Mouse (Mus musculus) adrenal gland, postnatal 36 days (tissue): ENCODE data around the gene Prdm16. TPM values are rescaled to one million over a fixed set of nuclear protein-coding genes. Genes with fewer than 3 reads are reported as not detected.
A peak's percentile ranks its signal among the peaks of the same experiment; 100 is the strongest.

ENCODE experiments used
- DNase-seq, 2 experiments: peaks; one replicate each; pipeline ENCODE4 v3.0.0; 2021; ENCODE audit warnings: mixed read lengths in 1 of 2
- total RNA-seq, 2 experiments: library from RNA; stranded (reverse); gene quantifications; 2 replicates each; pipeline ENCODE4 v1.2.3; 2021

Prdm16 gene
- total RNA-seq, 2 experiments from 2014 or later: 4.2 to 6.4 TPM

DNA sequence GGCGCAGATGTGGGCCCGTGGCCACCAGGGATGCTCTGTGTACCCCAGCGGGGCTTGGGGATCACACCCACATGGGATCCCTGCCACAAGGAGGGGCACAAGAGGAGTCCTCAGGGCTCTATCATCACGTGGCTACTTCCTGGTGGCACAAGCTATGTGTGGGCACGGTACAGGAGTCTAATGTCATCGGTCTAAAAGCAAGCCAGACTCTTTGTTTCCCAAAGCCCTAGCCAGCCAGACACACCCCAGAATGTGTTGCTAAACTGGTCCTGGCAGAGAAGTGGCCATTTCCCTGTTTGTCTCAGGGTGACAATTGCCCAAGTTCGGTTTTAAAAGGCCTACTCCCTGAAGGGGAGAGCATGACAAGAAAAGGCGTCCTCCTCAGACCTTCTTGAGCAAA is 303.4 kb downstream of the Prdm16 start:
- DNase-seq: peak in 1 of 2 experiments; percentile 7

DNA sequence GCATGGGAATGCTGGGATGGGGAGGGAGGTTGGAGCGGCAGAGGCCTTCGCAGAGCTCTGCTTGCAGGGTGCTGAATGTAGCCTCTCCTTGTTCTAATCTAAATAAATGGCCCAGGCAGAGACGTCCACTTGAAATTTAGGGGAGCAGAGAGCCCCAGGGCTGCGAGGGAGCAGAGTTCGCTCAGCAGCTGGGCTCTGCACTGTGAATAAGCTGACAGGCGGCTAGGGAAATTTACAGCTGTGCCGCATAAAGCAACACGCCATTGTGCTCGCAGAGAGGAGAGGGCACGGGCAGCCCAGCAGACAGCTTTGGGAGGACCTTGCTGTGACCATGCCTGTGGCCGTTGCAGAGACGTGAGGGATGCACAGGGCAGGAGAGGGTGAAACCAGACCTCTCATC is 305.4 kb downstream of the Prdm16 start:
- DNase-seq: no peak

DNA sequence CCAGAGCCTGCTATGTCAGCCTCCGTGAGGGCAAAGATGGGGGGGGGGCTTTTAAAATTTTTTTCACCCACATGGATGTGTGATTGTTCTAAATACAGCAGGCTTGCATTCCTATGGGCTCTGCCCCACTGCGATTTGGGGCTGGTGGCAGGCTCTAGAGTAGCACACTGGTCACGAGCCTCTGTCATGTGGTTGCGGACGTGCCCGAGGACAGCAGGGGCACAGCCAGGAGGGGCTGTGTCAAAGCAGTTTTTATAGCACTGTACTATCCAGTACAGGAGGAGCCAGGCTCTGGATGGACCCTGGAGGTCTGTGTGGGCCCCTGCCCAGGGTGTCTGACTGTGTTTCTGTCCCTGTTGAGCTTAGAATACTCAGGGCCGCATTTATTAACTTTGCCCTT is 306.7 kb downstream of the Prdm16 start:
- DNase-seq: no peak

DNA sequence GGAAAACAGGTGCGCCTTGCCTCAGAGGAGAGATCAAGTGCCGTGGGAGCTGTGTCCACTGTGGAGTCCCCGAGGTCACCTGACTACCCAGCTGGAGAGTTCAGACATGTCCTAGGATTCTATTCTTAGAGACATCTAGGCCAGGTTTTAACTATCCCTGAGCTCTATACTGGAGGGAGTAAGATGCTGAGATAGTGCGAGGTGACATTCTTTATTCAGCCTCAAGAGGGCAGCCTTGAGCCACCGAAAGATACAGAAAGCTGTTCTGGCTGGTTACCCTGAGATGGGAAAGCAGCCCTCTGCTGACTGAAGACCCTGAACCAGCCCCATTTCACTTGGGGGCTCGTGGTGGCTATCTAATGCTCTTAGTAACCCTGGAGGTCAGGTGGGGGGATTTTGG is 307.8 kb downstream of the Prdm16 start:
- peak; percentile 52 to 56 for DNase-seq

DNA sequence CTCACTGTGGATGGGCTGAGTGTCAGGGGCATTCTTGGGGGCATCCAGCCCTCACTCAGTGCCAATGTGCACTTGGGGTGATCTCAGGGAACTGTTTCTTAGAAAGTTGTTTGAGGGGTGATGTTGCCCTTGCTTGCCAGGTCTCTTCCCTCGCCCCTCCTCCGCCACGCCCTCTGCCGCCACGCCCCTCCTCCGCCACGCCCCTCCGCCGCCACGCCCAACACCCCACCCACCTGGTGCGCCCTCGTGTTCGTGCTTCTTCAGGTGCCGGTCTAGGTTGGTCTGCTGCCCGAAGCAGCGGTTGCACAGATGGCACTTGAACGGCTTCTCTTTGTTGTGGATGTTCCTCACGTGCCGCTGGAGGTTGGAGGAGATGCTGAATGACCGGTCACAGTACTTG is 308.2 kb downstream of the Prdm16 start:
- no peak for DNase-seq

DNA sequence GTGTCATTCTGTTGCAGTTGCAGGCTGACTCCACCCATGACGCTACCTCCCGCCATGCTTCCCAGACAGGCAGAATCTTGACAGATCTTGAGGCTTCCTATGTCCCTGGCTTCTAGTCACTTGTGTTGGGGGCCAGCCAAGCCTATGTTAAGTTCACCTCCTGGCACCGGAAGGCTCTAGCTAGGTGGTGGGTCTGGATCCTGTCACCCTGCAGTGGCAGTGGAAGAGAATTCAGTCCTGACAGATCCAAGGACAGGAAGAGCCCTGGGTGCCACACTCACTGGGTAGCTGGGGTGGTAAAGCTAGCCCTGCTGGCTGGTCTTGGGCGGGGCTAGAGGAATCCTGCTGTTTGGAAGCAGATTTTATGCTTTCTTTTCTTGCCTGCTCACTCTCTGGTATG is 311.3 kb downstream of the Prdm16 start:
- no peak for DNase-seq

DNA sequence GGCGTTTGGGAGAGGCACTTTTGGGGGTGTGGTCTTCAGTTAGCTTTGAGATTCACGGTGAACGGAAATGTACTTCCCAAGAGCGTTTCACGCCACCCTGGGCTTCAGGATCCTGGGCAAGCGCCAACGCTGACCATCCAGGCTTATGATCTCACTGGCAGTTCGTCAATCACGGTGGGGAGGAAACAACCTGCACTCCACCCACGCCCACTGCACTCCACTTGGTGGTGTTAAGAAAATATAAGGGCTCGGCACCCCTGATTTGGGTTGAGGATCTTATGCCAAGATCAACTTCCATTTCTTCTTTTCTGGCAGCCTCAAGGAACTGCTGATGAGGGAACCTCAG is 323.1 kb downstream of the Prdm16 start:
- DNase-seq: no peak

DNA sequence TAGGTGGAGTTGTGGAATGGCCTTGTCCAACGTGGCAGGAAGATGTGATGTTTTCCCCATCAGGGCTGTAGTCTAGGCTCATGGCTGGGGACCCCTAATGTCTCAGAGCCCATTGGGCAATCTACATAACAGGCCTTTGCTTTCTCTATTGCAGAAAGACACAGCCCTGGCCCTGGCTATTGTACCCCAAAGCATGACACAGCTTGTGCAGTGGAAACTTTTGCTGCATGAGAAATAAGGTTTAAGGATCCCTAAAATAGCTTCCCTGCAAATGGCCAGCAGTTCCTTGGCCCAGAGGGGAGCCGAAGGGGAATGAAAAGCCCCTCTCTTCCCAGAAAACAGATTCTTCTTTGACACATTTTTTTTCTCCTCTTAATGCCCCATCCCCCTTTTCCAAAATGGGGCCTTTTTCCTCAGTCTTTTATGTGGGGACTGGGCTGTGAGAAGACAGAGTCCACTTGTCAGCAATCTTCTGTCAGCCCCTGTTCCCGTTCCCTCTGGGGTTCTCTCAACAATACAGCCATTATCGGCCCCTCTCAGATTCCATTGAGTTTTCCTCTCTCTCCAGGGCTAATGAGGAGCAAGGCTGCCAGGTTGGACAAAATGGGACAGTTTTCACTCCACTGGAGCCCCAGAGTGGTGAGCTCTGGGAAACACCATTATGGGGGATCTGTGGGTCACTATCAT is 323.6 kb downstream of the Prdm16 start:
- DNase-seq: no peak

DNA sequence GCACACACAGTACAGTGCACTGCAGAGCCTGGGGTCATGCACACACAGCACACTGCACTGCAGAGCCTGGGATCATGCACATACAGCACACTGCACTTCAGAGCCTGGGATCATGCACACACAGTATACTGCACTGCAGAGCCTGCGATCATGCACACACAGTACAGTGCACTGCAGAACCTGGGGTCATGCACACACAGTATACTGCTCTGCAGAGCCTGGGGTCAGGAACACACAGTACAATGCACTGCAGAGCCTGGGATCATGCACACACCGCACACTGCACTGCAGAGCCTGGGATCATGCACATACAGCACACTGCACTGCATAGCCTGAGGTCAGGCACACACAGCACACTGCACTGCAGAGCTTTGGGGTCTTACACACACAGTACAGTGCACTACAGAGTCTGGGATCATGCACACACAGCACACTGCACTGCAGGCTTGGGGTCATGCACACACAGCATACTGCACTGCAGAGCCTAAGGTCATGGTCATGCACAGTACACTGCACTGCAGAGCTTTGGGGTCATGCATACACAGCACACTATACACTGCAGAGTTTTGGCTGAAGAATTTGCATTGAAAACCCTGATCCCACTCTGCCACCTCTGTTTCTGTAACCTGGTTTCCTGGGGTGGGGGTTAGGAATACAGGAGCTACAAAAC is 324.4 kb downstream of the Prdm16 start:
- DNase-seq: no peak

DNA sequence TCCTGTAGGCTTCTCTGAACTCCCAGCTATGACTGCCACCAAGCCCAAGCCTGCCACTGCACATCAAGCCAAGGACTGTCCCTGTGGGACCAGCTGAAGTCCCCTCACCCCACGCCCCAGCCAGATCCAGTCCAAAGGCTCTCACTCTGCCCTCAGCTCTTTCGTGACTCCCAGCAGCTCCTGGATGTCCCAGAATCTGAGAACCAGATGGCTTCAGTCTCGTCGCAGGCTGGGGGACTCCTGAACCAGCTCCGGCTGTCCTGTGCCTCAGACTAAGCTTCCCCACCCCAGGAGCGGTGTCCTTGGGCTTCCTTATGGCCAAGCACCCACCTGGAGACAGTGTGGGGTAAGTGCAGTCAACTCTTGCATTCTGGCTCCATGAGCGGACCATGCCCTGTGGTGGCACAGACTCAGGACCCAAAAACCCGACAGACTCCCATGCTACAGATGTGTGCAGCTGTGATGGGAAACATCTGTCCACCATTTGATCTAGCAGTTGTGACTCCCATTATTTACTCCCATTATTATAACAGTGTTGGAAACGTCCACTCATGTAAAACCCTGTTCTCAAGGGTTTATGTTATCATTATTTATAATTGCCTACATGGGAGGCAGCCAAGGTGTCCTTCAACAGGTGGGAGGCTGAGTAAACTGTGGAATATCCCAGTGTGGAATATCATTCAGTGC is 326.0 kb downstream of the Prdm16 start:
- DNase-seq: no peak

DNA sequence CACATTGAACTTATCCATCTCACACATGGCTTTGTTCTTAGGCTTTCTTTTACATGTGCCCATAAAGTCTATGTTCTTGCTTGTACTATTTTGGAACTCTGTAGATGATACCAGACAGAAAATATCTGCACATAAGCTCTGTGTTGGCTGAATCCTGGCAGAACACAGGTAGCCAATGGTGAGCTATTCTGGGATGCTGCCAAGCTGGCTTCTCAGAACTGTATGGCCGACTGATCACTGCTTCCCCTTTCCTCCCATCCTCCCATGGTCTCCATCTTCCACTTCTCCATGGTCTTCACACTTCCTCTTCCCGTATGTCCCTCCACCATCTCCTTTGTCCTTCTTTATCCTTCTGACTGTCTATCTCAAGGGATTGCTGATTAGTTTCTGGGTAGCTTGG is 327.5 kb downstream of the Prdm16 start:
- no peak for DNase-seq

DNA sequence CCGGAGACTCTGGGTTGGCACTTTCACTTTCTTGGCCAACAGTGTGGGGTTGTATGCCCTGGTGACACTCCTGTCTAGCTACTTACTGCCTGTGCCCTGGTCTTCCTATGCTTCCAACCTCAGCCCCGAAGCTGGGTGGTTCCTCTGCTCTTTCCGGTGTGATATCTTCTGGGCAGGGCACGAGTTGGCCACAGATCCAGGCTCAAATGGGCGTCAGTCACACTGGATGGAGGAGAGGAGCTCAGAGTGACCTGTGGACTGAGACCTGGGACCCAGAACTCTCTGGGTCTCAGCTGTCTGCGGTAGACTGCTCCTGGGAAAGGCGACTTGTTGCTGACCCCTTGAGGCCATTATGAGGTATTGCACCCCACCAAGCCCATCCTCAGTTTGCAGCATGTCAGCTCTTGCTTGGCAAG is 335.2 kb downstream of the Prdm16 start, which contains the start of gene Arhgef16:
Gene Arhgef16 (minus strand): TSS at position 211 of the 416 bp plus-strand sequence.
- peak; percentile 25 to 30 for DNase-seq

DNA sequence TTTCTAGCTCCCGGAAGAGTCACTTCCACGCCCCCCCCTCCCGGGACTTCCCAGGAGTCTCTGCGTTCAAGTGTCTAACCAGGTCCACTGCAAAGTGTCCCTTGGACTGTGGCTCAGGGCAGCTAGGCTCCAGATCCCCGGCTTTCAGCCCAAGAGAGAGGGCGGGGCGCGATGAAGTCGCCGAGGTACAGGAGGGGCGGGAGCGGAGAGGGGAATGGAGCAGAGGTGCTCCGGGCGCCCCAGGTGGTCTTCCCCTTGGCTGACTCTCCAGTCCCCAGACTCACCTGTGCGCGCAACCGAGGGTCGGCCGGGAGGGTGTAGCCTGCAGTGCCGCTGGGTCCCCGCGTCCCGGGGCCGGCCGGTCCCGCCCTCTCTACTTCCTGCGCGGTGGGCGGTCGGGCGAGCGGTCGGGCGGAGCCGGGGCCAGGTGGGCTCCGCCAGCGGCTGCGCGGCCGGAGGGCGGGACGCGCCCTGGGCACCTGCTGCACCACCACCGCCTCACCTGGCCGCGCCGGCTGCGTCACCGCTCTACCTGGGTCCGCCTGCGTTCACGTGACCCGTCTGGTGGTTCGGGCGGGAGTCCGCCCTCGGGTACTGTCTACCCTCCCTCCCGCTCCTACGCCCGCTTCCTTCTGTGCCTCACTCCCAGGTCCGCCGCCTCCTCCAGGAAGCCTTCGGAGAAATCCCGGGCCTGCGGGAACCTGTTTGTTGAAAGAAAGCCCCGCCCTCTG is 337.0 kb downstream of the Prdm16 start:
- DNase-seq: peak in 1 of 2 experiments; percentile 12

DNA sequence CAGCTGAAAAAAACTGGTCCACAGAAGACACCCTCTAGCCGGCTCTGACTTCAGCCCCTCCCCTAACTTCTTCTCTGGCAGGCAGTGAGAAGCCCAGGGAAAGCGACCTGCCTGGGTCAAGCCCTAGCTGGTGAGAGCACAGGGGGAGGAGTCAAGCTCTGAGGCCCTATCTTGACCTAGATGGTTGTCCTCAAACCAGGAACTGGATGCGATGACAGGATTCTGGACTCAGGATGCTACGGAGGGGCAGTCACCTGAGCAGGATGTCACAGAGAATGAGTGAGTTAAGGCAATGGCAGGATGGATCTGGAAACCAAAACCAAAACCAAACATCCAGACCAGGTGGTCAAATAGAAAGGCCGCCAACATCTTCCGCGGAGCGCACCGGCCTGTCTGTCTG is 338.9 kb downstream of the Prdm16 start:
- no peak for DNase-seq

DNA sequence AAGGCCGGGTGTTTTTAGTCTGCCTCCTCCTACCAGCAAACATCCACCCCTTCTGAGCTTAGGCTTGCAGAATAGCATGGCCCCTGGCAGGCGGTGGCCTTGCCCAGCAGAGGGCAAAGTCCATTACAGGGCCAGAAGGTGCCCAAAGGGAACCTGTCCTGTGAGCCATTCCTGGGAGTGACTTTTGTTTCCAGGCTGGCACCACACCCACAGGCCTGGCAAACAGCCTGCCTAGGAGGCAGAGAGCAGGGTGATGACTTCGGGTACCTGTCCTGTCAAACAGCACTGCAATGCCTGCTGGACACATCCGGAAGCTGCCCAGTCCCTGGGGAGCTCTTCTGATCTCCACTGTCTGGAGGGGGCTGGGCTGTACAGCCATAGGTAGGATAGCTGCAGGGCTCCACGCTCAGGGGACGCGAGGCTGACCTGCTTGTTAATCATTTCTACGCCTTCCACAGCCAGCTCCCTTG is 342.4 kb downstream of the Prdm16 start:
- no peak for DNase-seq

DNA sequence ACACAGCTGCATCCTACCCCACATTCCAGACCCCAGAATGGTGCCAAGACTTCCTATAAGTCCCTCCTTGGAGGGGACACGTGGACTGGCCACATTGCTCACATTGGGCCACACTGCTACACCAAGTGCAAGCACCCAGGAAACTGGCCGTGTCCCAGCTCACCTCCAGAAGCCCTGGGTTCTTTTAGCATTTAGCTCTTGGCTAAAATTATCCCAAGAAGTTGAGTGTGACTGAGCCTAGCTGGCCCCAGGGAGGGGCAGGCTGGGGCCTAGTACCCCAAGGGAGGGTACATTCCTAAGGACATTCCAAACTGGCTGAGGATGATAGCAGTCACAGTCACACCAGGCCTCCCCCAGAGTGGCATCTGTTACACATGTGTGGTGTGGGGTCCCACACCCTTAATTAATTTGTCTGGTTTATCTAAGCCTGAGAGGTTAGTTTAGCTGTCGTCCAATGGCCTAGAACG is 342.9 kb downstream of the Prdm16 start:
- no peak for DNase-seq

DNA sequence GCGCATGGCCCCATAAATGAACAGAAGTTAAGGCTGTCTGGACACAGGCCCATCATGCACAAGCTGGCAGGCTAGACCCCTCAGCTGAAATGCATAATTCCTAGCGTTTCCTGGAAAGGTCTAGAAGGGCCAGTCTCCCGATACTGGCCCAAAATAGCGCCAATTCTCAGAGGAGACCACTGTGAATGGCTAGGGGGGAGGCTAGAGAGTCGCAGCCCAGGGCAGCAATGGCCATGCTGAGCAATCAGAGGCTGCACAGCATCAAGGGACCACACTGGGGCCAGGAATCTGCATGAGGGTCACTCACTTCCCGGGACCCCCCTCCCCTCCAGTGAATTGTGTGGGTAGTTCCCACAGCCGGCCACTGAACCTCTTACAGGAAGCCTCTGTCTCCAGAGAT is 353.0 kb downstream of the Prdm16 start:
- no peak for DNase-seq

DNA sequence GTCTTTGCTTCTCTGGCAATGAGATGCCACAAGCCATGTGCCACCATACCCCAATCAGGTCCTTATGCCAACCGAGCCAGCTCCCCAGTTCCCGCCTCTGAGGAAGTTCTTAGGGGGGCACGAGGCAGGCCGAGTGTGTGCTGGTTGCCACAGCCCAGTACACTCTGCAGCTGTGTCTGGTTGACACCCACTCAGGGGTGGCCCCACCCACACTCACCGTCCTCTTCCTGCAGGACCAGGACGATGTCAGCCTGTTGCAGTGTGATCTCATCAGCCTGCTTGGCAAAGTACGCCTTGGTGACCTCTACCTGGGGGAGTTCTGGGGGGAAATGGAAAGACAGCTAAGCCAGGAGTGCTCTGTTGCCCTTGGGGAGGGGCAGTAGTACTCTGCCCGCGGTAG is 357.2 kb downstream of the Prdm16 start:
- DNase-seq: no peak

DNA sequence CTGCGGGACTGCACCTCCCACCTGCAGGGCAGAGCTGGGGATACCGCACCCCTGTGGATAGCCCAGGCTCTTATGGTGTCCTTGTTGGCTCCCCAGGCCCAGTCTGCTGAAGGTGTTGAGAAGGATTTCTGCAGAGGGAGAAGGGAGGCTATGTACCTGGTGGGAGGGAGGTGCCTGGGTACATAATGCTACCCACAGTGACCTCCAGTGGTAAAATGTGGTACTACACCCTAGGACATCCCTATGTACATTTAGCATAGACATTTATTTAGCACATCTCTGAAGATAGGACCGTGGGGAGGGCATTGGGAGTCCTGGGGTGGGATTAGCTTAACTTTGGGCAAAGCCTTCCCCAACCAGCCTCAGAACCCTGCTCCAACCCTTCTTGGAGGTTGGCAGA is 363.7 kb downstream of the Prdm16 start:
- DNase-seq: peak; percentile 5 to 21

DNA sequence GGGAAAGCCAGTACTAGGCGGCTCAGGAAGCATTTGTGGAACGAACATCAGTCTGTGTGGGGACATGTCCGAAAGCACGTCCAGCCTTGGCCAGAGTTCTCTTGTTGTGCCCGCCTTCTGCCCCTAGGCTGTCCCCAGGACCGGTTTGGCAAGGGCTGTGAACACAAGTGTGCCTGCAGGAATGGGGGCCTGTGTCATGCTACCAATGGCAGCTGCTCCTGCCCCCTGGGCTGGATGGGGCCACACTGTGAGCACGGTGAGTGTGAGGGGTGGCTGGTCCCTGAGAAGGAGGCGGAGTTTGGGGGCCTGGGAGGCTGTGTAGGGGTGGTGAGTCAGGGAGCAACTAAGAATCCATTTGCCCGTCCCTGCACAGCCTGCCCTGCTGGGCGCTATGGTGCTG is 367.2 kb downstream of the Prdm16 start:
- DNase-seq: no peak

DNA sequence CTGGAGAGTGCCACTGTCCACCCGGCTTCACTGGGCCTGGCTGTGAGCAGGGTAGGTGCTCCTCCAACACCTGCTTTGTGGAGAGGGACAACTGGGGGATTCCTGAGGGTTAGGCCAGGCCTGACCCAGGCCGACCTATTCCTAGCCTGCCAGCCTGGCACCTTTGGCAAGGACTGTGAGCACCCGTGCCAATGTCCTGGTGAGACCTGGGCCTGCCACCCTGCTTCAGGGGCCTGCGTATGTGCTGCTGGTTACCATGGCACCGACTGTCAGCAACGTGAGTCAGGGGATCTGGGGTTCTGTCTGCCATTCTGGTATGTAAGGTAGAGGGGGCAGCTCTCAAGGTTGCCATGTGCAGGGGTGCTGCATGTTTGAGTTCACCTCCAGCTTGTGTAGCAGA is 369.2 kb downstream of the Prdm16 start:
- no peak for DNase-seq
